Mouse (Mus musculus) G1E (cell line): ENCODE results near the gene Neurl2. TPM values are rescaled to one million over a fixed set of nuclear protein-coding genes. Genes with fewer than 3 reads are reported as not detected.
A peak's percentile ranks its signal among the peaks of the same experiment; 100 is the strongest.
"Not testable (repeated sequence)": the region's sequence is repeated elsewhere in the genome, so short reads cannot be mapped to it uniquely, and the experiment has no call there.

ENCODE experiments used
- ATAC-seq: 2 replicates; pipeline ENCODE4 v1.8.0; 2016; ENCODE audit warnings: mild to moderate bottlenecking; ENCODE audit not compliant: insufficient number of reproducible peaks, poor library complexity, low FRiP score, severe bottlenecking; ENCODE audit errors: extremely low read depth
- DNase-seq: peaks from one replicate; pipeline ENCODE4 v3.0.0; 2012; ENCODE audit warnings: low spot score
- H3K27me3 ChIP-seq: 2 replicates; pipeline ENCODE4 v1.6.1; 2012; ENCODE audit warnings: mild to moderate bottlenecking, low read length, inconsistent platforms; ENCODE audit not compliant: insufficient read depth
- H3K36me3 ChIP-seq: replicated peaks from 2 replicates; pipeline ENCODE3; 2012; ENCODE audit warnings: mild to moderate bottlenecking, inconsistent platforms
- H3K4me1 ChIP-seq: 2 replicates; pipeline ENCODE4 v1.6.1; 2012; ENCODE audit warnings: low read depth, low read length, inconsistent platforms, mixed read lengths; ENCODE audit not compliant: insufficient read depth
- H3K4me3 ChIP-seq: 2 replicates; pipeline ENCODE4 v1.5.1; 2012; ENCODE audit warnings: low read depth, mild to moderate bottlenecking, inconsistent platforms, low read length, moderate library complexity, mixed read lengths
- H3K9me3 ChIP-seq: replicated peaks from 2 replicates; pipeline ENCODE4 v1.6.1; 2012; ENCODE audit warnings: inconsistent platforms
- CTCF ChIP-seq: IDR thresholded peaks from 2 replicates; pipeline ENCODE4 v1.5.1; 2012; ENCODE audit warnings: low read depth, low read length, inconsistent platforms, mixed read lengths
- GATA1 ChIP-seq: IDR thresholded peaks from 2 replicates; pipeline ENCODE4 v1.6.1; 2012; ENCODE audit warnings: borderline replicate concordance, low read length, inconsistent platforms, mixed read lengths
- GATA2 ChIP-seq: IDR thresholded peaks from 2 replicates; pipeline ENCODE4 v1.6.1; 2012; ENCODE audit warnings: low read depth, low read length, inconsistent platforms, borderline replicate concordance
- POLR2AphosphoS5 ChIP-seq: IDR thresholded peaks from 2 replicates; pipeline ENCODE4 v1.6.1; 2012; ENCODE audit warnings: low read depth, low read length, inconsistent platforms; ENCODE audit not compliant: insufficient replicate concordance
- TAL1 ChIP-seq: conservative IDR thresholded peaks from 2 replicates; pipeline ENCODE4 v1.6.1; 2012; ENCODE audit warnings: low read depth, low read length, inconsistent platforms, mixed read lengths
- polyA plus RNA-seq: library from polyadenylated mRNA; stranded (reverse); fragments of >175 nt; gene quantifications from 2 replicates; pipeline ENCODE4 v1.2.3, GENCODE M21; 2012
- total RNA-seq, 2 experiments: library from RNA; stranded (forward) in 1 of 2; stranded (reverse) in 1 of 2; fragments of 200-1000 nt in 1 of 2; fragments of >200 nt in 1 of 2; fragmentation: Nextera tagmentation in 1 of 2; gene quantifications; 2 replicates each; pipeline ENCODE4 v1.2.3; 2014 to 2017

Neurl2 gene
- total and polyA plus RNA-seq, 3 experiments: 0.10 to 0.27 TPM; not detected in 1

GRCm38 (mm10) chr2:164805332-164805718, 27.9 kb downstream of the Neurl2 start:
- no peaks in the 10 kb centered on the region for H3K9me3 ChIP-seq
- H3K27me3 ChIP-seq: no peaks in the 10 kb centered on the region
- peak; percentile 39 for DNase-seq
- peak; percentile 32 for ATAC-seq
- H3K4me3 ChIP-seq: peak overlapping the region; percentile 81
- peaks cover 64% of the 10 kb centered on the region for H3K36me3 ChIP-seq
- no peak for TF ChIP-seq TAL1
- TF ChIP-seq POLR2AphosphoS5: 0 out of 2 replicates have a peak, but pooled peaks have one; percentile 22
- peaks cover 34% of the 10 kb centered on the region for H3K4me1 ChIP-seq

GRCm38 (mm10) chr2:164804533-164805331, 28.5 kb downstream of the Neurl2 start, which contains the start of the genes Acot8 and Zswim3:
TSS of gene Acot8 (minus strand) at chr2:164804882.
TSS of gene Zswim3 (plus strand) at chr2:164805098.
- ATAC-seq (peak; percentile 95), DNase-seq (peak; percentile 94)
- Histone ChIP-seq H3K27me3 (no peaks in the 10 kb centered on the region), H3K36me3 (peaks cover 64% of the 10 kb centered on the region), H3K4me3 (peak within 1 kb of the TSS; percentile 81), H3K9me3 (no peaks in the 10 kb centered on the region), H3K4me1 (peaks cover 34% of the 10 kb centered on the region)
- peak; percentile 74; the same call in 1 of the 2 replicates for TF ChIP-seq POLR2AphosphoS5
- no peak for TF ChIP-seq TAL1

- DNase-seq (no peak), ATAC-seq (no peak)
- TF ChIP-seq CTCF (no peak), POLR2AphosphoS5 (no peak), GATA2 (no peak), TAL1 (no peak)
- Histone ChIP-seq H3K27me3 (no peaks in the 10 kb centered on the region), H3K9me3 (no peaks in the 10 kb centered on the region), H3K36me3 (peaks cover 64% of the 10 kb centered on the region), H3K4me3 (peak overlapping the region; percentile 81), H3K4me1 (peaks cover 34% of the 10 kb centered on the region)
Measured at GRCm38 (mm10) chr2:164803921-164804313, 29.3 kb downstream of the Neurl2 start.

- no peaks in the 10 kb centered on the region for H3K27me3 ChIP-seq
- peaks cover 34% of the 10 kb centered on the region for H3K4me1 ChIP-seq
- ATAC-seq (no peak), DNase-seq (no peak)
- no peaks in the 10 kb centered on the region for H3K9me3 ChIP-seq
- peaks cover 60% of the 10 kb centered on the region for H3K36me3 ChIP-seq
- no peak for TF ChIP-seq CTCF
- TF ChIP-seq GATA2: no peak
- no peak for TF ChIP-seq POLR2AphosphoS5
- TF ChIP-seq GATA1: no peak
- TF ChIP-seq TAL1: no peak
- peak overlapping the region; percentile 81 for H3K4me3 ChIP-seq
Measured at GRCm38 (mm10) chr2:164803201-164803920, 29.9 kb downstream of the Neurl2 start.

GRCm38 (mm10) chr2:164800252-164801004, 32.8 kb downstream of the Neurl2 start:
- no peak overlapping the region for H3K4me3 ChIP-seq
- peaks cover 77% of the 10 kb centered on the region for H3K36me3 ChIP-seq
- H3K9me3 ChIP-seq: no peaks in the 10 kb centered on the region

GRCm38 (mm10) chr2:164798554-164798953, 34.7 kb downstream of the Neurl2 start:
- ATAC-seq, H3K9me3 ChIP-seq, H3K27me3 ChIP-seq, H3K4me3 ChIP-seq, DNase-seq: not testable (repeated sequence)
- Histone ChIP-seq H3K36me3 (peaks cover 92% of the 10 kb centered on the region), H3K4me1 (peaks cover 14% of the 10 kb centered on the region)

More at GRCm38 (mm10) chr2:164800252-164801004, 32.8 kb downstream of the Neurl2 start:
- no peak for DNase-seq
- Histone ChIP-seq H3K27me3 (no peaks in the 10 kb centered on the region), H3K4me1 (peaks cover 22% of the 10 kb centered on the region)
- no peak for ATAC-seq
- TF ChIP-seq GATA2 (no peak), POLR2AphosphoS5 (no peak), CTCF (no peak), TAL1 (no peak), GATA1 (no peak)
